Mouse (Mus musculus) cerebellum, postnatal 25 days (tissue): ENCODE results near the gene Tbx3.
A peak's percentile ranks its signal among the peaks of the same experiment; 100 is the strongest.

Source experiments
- DNase-seq, 2 experiments: peaks; one replicate each; pipeline ENCODE4 v3.0.0; 2021; ENCODE audit warnings: mixed read lengths in 2 of 2

Gene Tbx3

DNA sequence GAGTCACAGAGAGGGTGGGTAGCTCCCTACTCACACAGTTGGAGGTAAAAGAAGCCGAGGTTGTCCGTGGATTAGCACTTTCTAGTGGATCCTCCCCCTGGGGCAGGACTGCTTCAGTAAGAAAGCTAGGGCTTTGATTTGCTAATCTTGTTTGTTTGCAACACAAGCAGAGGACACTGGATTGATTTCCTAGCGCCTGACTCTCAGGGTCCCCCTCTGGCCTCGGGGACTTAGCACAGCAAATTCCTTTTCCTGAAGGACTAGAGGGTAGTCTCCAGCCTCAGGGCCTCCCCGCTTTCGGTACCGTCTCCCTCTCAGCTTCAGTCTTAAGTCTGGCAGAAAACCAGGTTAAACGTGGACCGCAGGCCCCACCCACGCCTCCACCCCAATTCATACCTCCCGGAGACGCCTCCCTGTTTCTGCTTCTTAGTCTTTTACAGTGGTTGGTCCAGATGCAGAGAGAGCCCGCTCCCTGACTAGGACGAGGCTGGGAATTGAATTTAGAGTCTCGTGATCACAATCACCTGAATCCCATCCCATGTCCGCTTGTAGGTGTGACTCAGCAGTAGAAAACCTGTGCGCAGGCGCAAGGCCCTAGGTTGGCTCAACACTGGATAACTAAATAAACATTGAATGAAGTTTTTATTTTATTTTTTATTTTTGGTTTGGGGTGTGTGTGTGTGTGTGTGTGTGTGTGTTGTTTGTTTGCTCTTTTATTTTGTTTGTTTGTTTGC, 39.5 kb downstream of the Tbx3 start:
- no peak for DNase-seq

DNA sequence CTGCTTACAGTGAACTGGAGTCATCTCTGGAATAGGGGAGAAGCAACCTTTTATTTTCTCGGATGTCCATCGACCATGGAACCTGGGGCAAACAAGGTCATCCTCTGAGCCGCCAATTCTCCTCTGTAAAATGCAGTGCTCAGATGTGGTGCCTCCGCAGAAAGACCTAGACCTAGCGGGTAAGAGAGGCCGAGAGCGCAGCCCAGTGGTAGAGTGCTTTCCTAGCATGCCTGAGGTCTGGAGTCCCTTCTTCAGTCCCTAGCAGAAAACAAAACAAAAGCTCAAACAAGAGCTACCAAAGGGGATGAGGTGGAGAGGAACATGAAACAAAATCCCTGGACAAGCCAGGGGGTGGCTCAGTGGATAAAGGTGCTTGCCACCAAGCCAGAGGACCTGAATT, 40.3 kb downstream of the Tbx3 start:
- no peak for DNase-seq

DNA sequence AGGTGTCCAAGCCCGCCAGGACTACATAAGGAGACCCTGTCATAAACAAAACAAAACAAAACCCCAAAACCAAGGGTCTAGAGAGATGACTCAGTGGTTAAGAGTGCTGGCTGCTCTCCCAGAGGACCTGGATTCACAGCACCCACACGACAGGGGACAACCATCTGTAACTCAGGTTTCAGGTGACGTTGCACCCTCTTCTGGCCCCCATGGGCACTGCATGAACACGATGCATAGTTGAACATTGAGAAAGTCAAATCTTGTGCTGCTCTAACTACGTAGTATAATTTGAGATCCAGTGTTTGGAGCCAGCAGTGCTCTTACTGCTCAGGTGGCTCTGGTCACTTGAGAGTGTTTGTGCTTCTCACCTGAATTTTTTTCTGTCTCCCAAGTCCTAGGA, 41.2 kb downstream of the Tbx3 start:
- DNase-seq = no peak

DNA sequence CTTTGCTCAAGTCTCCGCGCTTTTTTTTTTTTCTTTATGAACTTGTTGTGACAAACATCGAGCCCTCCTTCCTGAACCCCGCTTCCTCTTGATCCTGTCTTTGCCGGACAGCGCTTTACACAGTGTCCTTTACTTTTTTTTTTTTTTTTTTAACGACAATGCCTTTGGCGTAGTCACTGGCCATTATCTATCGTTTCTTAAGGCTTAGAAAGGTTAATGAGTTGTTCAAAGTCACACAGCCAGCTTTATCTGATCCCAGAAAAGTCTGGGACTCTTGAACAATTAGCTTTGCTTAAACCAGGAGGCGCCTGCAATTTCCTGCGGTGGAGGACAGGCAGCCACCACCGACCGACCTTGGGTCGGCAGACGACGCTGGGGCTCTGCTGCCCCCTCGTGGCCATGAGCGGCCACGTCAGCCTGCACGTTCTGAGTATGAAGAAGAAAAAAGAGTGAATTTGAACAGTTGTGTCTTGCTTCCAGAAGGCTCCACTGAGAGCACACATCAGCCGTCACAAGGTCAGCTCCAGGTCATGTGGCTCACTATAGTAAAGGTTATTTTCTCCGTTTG, 42.3 kb downstream of the Tbx3 start:
- peak; percentile 74 to 88 for DNase-seq

DNA sequence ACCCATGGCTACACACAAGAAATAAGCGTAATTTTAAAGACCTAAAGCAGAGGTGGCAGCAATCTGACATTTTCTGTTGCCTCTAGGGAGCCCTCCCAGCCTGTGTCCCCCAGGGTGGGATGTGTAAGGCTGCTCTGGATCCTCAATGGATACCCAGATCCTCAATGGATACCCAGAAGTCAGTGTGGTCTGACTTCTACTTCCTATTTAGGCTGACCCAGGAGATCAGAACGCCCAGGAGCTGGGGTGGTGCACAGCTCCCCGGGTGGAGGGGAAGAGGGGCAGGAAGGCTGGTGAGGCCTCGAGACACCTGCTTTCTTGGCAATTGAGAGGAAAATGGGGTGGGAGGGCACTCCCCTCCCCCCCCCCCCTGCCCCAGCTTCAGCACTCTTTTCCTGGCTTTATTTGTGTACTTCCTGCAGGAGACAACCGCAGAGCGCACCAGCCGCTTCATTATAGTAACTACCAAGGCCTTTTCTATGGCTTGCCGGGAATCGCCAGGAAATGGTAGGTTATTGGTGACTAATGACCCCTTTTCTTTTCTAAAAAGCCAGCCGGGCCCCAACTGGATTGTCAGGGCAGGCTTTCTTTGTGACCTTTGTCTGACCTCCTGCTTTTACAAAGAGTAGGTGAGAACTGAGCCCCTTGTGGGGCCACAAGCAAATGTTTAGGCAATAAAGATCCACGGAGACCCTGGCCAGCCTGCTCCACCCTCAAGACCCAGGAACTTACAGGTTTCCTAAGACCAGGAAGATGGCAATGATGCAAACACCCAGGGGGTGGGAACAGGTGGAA, 50.2 kb downstream of the Tbx3 start:
- no peak for DNase-seq

DNA sequence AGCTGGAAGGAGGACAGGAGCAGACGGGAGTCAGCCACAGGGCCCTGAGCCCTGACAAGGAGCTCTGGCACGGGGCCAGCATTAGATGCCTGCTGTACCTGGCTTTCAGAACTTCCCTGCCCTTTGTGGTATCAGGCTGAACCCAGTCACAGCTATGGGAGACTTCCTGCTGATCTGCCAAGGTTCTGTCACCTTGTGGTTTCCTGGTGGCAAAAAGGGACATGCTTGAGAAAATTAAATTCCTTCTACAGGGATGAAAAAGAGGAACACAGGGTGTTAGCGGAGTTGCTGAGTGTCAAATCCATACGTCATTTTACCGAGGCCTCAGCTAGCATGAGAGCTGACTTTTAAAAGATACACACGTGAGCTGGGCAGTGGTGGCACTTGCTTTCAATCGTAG, 62.5 kb downstream of the Tbx3 start:
- DNase-seq = peak in 1 of 2 experiments; percentile 22
